Mouse (Mus musculus) B cell, adult 67 days (primary cell): Measurements from ENCODE around the gene Gspt2. TPM values are rescaled to one million over a fixed set of nuclear protein-coding genes. Genes with fewer than 3 reads are reported as not detected.

Experiments
- total RNA-seq, 2 experiments: library from RNA; stranded (reverse); gene quantifications; 4 replicates each; pipeline ENCODE4 v1.2.4; 2023

Gene Gspt2
- total RNA-seq, result not detected

GRCm38 (mm10) chrX:94635961-94636563, at the start of gene Gspt2:
Gspt2 (plus strand) TSS chrX:94636069.

Other genes starting within 250 kb of the Gspt2 start
- 1 to 10 TPM; 3.1 to 4.4 TPM for gene Maged1, start 93.9 kb upstream of the Gspt2 start, total RNA-seq
- 10 to 100 TPM; 19.2 to 19.7 TPM for gene Zxdb, start 88.5 kb downstream of the Gspt2 start, total RNA-seq